Mouse (Mus musculus) ES-Bruce4 (cell line): ENCODE data around the gene Epha3. TPM values are rescaled to one million over a fixed set of nuclear protein-coding genes. Genes with fewer than 3 reads are reported as not detected.

ENCODE experiments used
- H3K27ac ChIP-seq: 2 replicates; pipeline ENCODE4 v1.5.1; 2012; ENCODE audit warnings: low read length, inconsistent platforms; ENCODE audit not compliant: insufficient read depth
- H3K27me3 ChIP-seq: 2 replicates; pipeline ENCODE4 v1.6.1; 2012; ENCODE audit warnings: mild to moderate bottlenecking, low read length, inconsistent platforms; ENCODE audit not compliant: control insufficient read depth, poor library complexity, insufficient read depth, severe bottlenecking
- H3K36me3 ChIP-seq: 2 replicates; pipeline ENCODE4 v1.6.1; 2012; ENCODE audit warnings: inconsistent platforms, mild to moderate bottlenecking, low read length, moderate library complexity; ENCODE audit not compliant: control insufficient read depth, poor library complexity, insufficient read depth, severe bottlenecking
- H3K4me1 ChIP-seq: one replicate; pipeline ENCODE4 v1.8.1; 2011; ENCODE audit warnings: low read length; ENCODE audit not compliant: control insufficient read depth, insufficient read depth
- H3K4me3 ChIP-seq: 2 replicates; pipeline ENCODE4 v1.5.1; 2011; ENCODE audit warnings: low read depth, mild to moderate bottlenecking, low read length
- H3K9ac ChIP-seq: 2 replicates; pipeline ENCODE4 v1.6.1; 2012; ENCODE audit warnings: low read depth, mild to moderate bottlenecking, inconsistent platforms; ENCODE audit not compliant: poor library complexity, severe bottlenecking
- H3K9me3 ChIP-seq: replicated peaks from 2 replicates; pipeline ENCODE4 v1.6.1; 2012; ENCODE audit warnings: mild to moderate bottlenecking, low read length, inconsistent platforms; ENCODE audit not compliant: control insufficient read depth, poor library complexity, insufficient read depth, severe bottlenecking
- CTCF ChIP-seq: IDR thresholded peaks from one replicate; pipeline ENCODE4 v1.8.1; 2011; ENCODE audit warnings: low read depth, low read length
- EP300 ChIP-seq: IDR thresholded peaks from 2 replicates; pipeline ENCODE4 v1.6.1; 2011; ENCODE audit warnings: low read depth, low read length; ENCODE audit not compliant: insufficient read depth
- POLR2A ChIP-seq: IDR thresholded peaks from one replicate; pipeline ENCODE4 v1.8.1; 2011; ENCODE audit warnings: low read length; ENCODE audit not compliant: insufficient read depth
- polyA plus RNA-seq: library from polyadenylated mRNA; stranded (reverse); fragments of >200 nt; gene quantifications from 2 replicates; pipeline ENCODE4 v1.2.4, GENCODE M21; 2011; ENCODE audit warnings: low read depth; ENCODE audit not compliant: missing spikeins, insufficient read depth, insufficient read length

Gene Epha3
- polyA plus RNA-seq = 0.40 TPM in 1 of 2 replicates, not detected in the other

DNA sequence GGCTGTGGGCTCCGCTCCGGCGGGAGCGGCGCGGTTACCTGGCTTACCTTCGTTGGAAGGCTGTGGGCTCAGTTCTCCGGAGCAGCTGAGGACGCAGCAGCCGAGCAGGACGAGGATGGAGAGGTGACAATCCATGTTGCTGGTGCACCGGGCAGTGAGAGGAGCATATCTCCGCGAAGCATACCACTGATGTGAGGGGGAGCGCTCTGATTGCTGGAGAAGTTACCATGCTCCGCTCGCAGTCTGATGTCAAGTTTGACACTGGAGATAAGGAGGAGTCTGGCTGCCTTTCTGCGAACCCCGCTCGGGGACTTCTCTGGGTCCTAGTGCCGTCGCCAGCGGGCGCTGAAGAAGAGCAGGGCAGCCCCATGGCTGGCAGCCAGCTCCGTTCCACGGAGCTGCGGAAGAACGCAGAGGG is at the start of gene Epha3:
Epha3 (minus strand) TSS at position 263 of the 418 bp plus-strand sequence.
- H3K27ac ChIP-seq = no peak within 1 kb of the TSS

GRCm38 (mm10) chr16:63903425-63903824 is 39.5 kb upstream of the Epha3 start:
- no peaks in the 10 kb centered on the region for H3K4me1 ChIP-seq
- no peak overlapping the region for H3K27ac ChIP-seq
- no peak overlapping the region for H3K9ac ChIP-seq
- H3K36me3 ChIP-seq = no peaks in the 10 kb centered on the region
- H3K9me3 ChIP-seq = no peaks in the 10 kb centered on the region
- TF ChIP-seq POLR2A = no peak
- no peak for TF ChIP-seq CTCF
- no peak for TF ChIP-seq EP300
- H3K27me3 ChIP-seq = no peaks in the 10 kb centered on the region
- H3K4me3 ChIP-seq = no peak overlapping the region

More for the DNA sequence above, at the start of gene Epha3:
- Histone ChIP-seq H3K4me1 (no peaks in the 10 kb centered on the region), H3K9me3 (no peaks in the 10 kb centered on the region), H3K27me3 (peaks cover 5% of the 10 kb centered on the region; the same call in 1 of the 2 replicates), H3K36me3 (no peaks in the 10 kb centered on the region), H3K4me3 (peak within 1 kb of the TSS; percentile 68), H3K9ac (no peak within 1 kb of the TSS)
- TF ChIP-seq POLR2A (no peak), EP300 (no peak), CTCF (no peak)

DNA sequence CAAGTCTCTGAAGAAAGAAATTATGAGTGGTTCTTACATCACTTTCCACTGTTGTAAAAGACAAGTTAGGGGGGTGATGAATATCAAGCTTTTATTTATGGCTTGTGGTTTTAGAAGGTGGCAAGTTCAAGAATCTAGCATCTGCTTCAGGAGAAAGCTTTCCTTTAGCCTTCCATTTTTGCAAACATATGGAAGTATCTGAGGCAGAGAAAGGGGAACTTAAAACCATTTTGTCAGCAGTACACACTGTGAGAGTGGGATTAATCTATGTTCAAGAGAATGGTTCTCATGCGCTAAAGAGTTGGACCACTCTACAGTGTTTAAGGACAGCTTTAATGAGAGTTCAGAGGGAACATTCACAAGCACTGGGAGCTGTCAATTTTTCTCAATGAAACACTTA is 17.2 kb upstream of the Epha3 start:
- H3K36me3 ChIP-seq = no peaks in the 10 kb centered on the region
- no peaks in the 10 kb centered on the region for H3K9me3 ChIP-seq
- no peaks in the 10 kb centered on the region for H3K4me1 ChIP-seq
- H3K4me3 ChIP-seq = no peak overlapping the region
- H3K9ac ChIP-seq = no peak overlapping the region
- no peaks in the 10 kb centered on the region for H3K27me3 ChIP-seq
- H3K27ac ChIP-seq = no peak overlapping the region
- TF ChIP-seq CTCF = no peak
- no peak for TF ChIP-seq POLR2A
- TF ChIP-seq EP300 = no peak

DNA sequence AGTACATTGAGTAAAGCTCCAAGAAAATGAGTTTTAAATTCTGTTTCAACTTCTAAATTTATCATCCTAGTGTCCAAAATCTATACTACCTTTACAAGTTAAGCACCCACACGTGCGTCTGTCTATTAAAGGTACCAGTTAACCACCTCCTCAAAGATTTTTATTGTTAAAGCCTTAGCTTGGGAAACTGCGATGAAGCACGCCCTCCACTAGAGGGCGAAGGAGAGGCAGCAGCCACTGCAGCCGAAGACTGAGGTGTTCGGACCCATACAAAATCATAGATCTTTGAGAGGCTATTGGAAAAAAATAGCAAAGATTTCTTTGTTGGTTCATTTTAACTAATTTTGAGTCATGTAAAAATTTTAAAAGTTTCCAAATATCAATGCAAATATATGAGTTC is 8.3 kb upstream of the Epha3 start:
- H3K27ac ChIP-seq = no peak overlapping the region
- H3K36me3 ChIP-seq = no peaks in the 10 kb centered on the region
- no peaks in the 10 kb centered on the region for H3K4me1 ChIP-seq
- peak; percentile 75 for TF ChIP-seq CTCF
- TF ChIP-seq POLR2A = no peak
- H3K9me3 ChIP-seq = no peaks in the 10 kb centered on the region
- no peak overlapping the region for H3K9ac ChIP-seq
- H3K27me3 ChIP-seq = no peaks in the 10 kb centered on the region
- H3K4me3 ChIP-seq = no peak overlapping the region

GRCm38 (mm10) chr16:63864463-63864976 is 545 bp upstream of the Epha3 start:
- no peaks in the 10 kb centered on the region for H3K4me1 ChIP-seq
- H3K4me3 ChIP-seq = no peak overlapping the region
- no peak overlapping the region for H3K9ac ChIP-seq
- no peaks in the 10 kb centered on the region for H3K36me3 ChIP-seq
- no peak for TF ChIP-seq EP300
- no peak for TF ChIP-seq CTCF
- no peak for TF ChIP-seq POLR2A
- peaks cover 5% of the 10 kb centered on the region; the same call in 1 of the 2 replicates for H3K27me3 ChIP-seq
- H3K27ac ChIP-seq = no peak overlapping the region
- no peaks in the 10 kb centered on the region for H3K9me3 ChIP-seq

DNA sequence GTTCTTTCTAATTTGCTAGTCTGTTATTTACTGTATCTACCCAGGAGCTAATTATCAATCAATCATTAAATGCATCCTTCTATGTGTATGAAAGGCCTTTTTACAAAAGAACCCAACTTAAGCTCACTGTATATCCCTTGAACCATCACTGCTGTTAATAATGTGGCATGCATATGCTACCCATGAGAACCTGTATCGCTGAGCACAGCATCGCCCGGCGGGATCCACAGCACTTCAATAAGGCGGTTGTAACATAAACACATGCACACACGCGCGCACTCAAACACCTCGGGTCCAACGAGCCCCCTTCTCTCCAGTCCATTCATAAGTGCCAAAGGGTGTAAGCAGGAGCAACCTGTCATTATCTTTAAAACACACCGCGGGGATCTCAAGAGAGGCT is 794 bp downstream of the Epha3 start:
- H3K27ac ChIP-seq = no peak overlapping the region
- H3K9me3 ChIP-seq = no peaks in the 10 kb centered on the region
- TF ChIP-seq CTCF (no peak), EP300 (no peak), POLR2A (no peak)
- no peaks in the 10 kb centered on the region for H3K4me1 ChIP-seq
- H3K36me3 ChIP-seq = no peaks in the 10 kb centered on the region
- no peak overlapping the region for H3K9ac ChIP-seq
- H3K4me3 ChIP-seq = no peak overlapping the region
- H3K27me3 ChIP-seq = peaks cover 5% of the 10 kb centered on the region; the same call in 1 of the 2 replicates

GRCm38 (mm10) chr16:63857561-63857960 is 6.4 kb downstream of the Epha3 start:
- Histone ChIP-seq H3K4me3 (peak overlapping the region; percentile 83), H3K9ac (peak overlapping the region; percentile 63), H3K9me3 (no peaks in the 10 kb centered on the region), H3K36me3 (no peaks in the 10 kb centered on the region), H3K4me1 (no peaks in the 10 kb centered on the region), H3K27ac (no peak overlapping the region), H3K27me3 (peaks cover 2% of the 10 kb centered on the region; the same call in 1 of the 2 replicates)
- TF ChIP-seq EP300 (no peak), POLR2A (no peak), CTCF (no peak)
